Mouse (Mus musculus) heart, adult 9 months (tissue): ENCODE results near the gene Pole4.
"Not testable (repeated sequence)": the region's sequence is repeated elsewhere in the genome, so short reads cannot be mapped to it uniquely, and the experiment has no call there.

Experiments used
- DNase-seq, 2 experiments: peaks; one replicate each; pipeline ENCODE4 v3.0.0; 2022; ENCODE audit warnings: low spot score in 2 of 2

Pole4 gene

DNA sequence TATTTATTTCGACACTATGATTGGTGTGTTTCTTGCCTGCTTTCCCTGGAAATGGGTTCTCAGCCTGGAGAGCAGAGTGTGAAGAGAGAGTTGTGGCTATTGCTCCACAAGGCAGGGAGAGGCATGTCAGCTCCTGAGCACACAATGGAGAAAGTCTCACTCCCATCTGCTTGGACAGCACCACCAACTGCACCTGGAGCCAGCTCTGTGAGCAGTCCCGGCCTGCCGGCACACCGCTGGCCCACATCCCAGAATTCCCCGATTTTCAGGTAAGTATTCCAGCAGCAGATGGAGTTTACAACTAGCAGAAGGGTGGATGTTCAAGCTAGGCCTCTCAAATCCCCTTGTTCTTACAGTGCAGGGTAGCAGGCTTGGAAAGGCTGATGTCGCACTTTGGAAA, 10.1 kb upstream of the Pole4 start:
- DNase-seq, result no peak

DNA sequence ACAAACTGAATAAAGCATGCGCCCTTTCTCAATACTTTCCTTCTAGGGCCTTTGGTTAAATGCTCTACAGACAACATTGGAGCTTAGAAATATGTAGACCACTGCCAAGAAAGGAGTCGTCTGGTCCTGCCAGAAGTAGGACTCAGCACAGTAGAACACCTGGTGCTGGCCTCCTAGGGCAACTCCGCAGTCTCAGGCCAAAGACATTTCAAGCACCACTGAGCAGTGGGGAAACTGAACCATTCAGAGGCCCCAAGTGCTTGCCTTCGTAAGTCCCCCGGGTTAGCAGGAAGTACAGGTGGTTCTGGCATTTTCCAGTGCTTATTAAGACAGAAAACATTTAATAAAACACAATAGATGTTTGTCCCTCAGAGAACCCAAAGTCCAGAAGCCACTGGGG, 9.7 kb upstream of the Pole4 start:
- DNase-seq, result no peak

DNA sequence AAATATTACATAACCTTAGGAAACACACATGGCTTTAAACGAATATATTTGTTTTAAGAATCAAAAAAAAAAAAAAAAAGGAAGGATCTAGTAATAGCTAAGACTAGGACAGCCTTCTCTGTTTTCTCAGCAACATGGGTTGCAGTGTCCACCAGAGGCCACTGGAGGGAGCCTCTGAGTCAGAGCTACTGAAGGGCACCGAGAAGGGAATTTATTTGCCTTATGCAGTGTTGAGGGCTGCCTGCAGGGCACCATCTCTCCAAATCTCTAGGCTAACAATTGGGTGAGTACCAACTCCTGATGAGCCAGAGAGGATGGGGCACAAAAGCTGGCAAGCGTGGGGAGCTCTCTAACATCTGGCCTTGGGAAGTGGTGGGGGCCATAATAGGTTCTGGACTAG, 9.1 kb upstream of the Pole4 start:
- peak; percentile 12 to 56 for DNase-seq

DNA sequence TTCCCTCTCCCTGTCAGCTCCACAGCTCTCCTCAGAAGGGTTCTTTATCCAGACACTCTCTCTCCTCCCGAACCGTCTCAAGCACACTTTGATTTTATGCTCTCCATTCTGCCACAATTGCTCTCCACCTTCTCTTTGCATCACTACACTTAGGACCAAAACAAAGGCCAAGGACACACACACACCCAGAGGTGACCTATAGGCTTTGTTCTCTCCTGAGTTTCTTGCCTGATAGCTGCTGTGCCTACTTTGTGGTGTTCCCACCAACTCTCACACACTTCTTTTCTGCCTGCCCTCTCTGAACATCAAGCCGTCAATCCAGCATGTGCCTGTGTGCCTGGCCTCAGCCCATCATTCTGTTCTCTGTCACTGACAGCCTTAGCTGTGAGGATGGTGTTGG, 2.6 kb upstream of the Pole4 start:
- DNase-seq, result no peak

DNA sequence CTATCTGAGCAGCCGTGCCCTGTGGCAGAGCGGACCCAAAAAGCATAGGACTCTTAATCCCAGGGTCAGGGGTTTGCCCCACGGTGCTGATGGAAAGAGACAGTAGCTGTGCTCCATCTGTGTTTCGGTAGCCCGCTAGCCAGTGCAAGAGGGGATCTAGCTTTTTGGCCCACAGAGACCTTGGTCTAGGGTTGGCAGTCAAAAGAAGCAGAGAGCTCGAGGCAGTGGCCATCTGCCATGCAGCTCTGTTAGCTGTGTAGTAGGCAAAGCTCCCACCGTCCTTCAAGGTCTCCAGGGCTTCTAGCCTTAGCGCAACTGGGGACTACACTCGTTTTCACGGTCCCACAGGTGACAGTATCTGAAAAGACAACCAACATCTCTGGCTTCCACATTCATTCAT, 2.1 kb upstream of the Pole4 start:
- no peak for DNase-seq

DNA sequence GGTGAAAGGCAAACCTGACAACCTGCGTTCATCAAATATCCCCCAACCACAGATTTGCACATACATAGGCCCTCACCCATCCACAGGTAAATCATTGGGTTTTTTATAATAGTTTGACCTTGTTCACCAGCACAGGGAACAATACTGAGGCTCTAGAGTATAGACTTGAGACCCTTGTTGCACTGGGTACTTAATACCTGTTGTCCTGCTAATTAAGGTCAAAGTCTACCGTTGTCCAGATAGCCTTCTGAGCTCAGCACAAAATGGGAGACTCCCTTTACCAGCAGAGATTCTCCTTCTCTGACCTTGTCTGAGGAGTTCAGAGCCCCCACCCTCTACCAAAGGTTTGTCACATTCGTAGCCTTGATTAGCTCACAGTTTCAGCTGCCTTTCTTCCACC, 1.5 kb downstream of the Pole4 start:
- no peak for DNase-seq

DNA sequence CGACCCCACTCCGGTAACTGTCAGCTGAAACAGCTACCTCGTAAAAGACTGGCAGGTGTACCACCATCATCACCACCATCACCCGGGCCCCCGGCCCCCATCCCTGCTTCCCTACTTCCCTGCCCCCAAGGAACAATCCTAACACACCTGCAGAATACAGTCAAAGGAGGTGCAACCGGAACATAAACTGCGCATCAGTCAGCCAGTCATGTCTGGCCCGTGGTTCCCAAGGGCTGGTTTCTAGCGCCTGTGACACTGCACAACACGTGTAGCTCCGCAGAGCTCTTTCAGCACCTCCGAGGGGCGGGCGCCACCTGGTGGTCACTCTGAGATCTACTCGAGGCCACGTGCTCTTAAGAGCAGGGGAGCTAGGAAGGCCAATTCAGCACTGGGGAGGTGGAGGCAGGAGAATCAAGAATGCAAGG, 2.6 kb downstream of the Pole4 start:
- DNase-seq, result peak; percentile 50 to 63

DNA sequence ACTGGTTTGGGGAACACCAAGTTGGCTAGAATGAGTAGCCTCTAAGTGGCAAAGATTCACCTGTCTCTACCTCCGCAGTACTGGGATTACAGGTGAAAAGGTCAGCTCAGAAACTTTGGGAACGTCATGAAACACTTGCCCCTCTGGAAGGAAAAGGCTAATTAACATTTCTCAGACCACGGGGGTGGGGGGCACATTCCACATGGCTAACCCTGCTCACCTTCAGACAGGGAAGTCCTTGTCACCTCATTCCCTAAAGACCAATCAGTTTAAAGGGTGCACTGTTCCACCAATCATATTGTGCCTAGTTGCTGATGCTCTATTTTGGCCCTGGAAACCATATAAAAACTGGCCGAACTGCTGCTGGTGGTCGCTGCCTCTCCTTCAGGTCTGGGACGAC, 3.9 kb downstream of the Pole4 start:
- DNase-seq, result no peak

DNA sequence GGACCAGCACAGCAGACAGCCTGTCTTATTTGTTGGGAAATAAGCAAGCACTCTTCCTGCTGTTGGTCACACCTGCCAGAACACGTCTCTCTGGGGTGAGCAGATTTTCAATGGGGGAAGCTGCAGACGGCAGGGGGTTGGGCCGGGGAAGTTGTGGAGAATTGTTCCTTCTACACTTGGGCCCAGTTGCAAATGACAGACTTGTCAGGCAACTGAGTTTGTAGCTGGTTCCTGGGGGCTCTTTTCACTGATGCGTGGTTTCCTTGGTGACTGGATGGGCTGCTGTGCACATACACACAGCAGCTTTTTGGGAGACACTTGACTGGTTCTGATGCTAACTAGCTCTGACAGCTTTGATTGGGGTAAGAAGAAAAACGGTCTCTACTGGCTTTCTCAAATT, 5.3 kb downstream of the Pole4 start:
- no peak for DNase-seq

DNA sequence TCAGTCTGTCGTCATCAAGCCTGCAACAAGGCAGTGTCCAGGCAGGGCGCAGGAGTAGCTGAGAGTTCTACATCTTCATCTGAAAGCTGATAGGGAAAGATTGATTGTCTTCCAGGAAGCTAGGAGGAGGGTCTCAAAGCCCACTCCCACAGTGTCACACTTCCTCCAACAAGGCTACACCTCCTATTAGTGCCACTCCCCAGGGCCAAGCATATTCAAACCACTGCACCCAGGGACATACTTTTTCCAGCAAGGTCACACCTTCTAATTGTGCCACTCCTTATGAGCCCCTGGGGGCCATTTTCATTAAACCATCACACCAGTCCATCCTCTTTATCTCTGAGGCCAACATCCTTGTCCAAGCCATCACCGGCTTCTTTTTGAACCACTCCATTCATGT, 8.4 kb downstream of the Pole4 start:
- no peak for DNase-seq

DNA sequence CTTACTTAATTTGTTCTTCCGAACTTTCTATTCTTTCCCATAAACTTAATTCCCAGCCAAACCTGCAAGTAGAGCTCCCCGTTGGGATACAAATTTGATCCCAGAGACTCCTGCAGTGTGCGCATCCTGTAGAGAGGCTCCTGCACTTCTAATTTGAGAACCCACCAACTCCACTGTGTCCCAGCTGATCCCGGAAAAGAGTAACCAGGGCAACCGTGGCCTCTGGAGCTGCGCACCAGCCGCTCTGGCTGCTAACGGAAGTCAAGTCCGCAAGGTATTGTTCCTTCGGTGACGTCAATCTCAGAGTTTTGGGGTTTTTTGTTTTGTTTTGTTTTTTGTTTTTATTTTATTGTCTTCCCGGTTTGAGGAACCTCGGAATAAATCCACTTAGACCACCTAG, 10.5 kb downstream of the Pole4 start:
- DNase-seq, result no peak

DNA sequence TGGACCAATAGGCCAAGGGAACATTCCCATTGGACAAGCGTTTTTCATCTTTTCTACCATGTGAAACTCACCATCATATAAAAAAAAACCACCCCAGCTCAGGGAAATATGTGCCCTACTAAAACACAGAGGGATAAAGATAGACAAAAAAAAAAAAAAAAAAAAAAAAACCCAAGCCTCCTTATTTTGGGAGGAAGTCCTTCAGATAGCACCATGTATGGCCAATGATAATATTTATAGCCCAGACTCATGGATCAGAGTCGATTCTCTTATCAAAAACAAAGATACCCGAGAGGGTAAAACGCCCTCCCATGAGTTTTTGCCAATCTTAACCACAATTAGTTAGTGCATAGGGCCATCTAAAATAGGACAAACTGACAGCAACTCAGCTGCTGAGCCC, 15.7 kb downstream of the Pole4 start:
- no peak for DNase-seq

DNA sequence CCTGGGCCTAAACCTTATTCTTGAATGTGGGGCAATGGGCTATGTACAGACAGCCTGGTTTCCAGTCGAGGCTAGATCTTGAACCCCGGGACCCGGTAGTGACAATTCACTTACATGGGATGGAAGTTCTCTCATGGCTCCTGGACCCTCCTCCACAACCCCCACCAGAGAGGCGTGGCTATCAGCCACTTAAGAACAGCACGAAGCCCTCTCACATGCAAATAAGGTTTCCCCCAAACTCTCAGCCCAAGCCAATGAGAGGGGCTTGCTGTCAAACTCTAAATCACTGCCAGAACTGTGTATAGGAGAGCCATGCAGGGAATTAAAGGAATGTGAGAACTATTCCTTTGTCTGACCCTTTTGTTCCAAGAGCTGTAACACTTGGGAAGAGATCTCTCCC, 16.6 kb downstream of the Pole4 start:
- DNase-seq, result not testable (repeated sequence)

DNA sequence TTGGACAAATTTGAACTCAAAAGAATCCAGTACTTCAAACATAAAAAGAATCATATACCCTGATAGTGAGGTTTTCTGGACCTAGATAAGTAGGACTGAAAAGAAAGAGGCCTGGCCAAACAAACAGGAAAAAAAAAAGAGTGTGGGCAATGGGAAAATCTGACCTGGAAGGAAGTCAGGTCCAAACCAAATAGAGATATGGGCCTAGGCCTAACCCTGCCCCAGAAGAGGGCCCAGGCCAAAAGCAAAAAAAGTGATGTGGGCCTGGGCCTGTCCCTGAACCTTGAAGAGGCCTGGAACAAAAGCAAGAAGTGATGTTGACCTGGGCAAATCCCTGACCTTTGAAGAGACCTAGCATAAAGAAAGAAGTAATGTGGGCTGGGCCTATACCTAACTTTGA, 21.0 kb downstream of the Pole4 start:
- no peak for DNase-seq

DNA sequence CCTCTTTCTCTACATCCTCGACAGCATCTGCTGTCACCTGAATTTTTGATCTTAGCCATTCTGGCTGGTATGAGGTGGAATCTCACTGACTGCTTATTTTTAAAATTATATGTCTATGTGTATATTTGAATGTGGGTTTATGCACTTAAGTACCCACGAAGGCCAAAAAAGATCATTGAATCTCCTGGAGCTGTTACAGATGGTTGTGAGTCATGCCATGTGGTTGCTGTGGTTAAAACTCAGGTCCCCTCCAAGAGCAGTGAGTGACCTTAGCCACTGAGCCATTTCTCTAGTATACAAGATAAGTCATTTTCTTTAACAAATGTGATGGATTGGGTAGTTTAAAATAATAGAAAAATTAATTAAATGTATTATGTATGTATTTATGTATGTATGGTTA, 25.9 kb downstream of the Pole4 start:
- not testable (repeated sequence) for DNase-seq

DNA sequence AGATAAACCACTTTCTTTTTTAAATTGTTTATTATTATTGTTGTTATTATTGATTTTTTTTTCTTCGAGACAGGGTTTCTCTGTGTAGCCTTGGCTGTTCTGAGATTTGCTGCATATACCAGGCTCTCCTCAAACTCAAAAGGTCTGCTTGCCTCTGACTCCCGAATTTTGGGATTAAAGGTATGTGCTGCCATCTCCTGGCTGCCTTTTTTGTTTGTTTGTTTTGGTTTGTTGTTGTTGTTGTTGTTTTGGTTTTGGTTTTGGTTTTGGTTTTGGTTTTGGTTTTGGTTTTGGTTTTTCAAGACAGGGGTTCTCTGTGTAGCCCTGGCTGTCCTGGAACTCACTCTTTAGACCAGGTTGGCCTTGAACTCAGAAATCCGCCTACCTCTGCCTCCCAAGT, 27.5 kb downstream of the Pole4 start:
- not testable (repeated sequence) for DNase-seq

DNA sequence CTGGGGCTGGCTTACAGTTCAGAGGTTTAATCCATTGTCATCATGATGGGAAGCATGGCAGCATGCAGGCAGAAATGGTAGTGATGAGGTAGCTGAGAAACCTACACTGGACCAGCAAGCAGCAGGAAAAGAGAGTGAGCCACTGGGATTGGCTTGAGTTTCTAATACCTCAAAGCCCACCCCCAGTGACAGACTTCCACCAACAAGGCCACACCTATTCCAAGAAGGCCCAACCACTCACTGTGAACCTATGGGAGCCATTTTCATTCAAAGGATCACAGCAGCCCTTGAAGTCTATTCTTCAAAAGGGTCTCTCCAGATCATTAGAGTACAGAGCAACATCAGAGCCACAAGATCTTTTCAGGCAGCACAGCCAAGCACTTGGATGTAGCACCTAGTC, 38.7 kb downstream of the Pole4 start:
- DNase-seq, result no peak

DNA sequence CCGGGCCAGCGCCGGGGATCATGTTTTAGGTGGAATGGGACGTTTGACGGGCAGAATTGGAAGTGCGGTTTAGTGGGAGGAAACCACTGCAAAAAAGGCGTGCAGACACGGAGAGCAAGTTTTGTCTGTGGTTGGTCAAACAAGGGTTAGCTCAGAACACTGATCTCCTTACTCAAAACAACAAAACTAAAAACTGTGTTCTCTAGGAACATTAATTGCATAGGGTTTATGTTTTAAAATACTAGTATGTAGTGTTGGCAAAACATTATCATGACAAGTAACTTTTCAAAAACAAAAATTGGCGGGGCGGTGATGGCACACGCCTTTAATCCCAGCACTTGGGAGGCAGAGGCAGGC, 52.0 kb downstream of the Pole4 start:
- no peak for DNase-seq

DNA sequence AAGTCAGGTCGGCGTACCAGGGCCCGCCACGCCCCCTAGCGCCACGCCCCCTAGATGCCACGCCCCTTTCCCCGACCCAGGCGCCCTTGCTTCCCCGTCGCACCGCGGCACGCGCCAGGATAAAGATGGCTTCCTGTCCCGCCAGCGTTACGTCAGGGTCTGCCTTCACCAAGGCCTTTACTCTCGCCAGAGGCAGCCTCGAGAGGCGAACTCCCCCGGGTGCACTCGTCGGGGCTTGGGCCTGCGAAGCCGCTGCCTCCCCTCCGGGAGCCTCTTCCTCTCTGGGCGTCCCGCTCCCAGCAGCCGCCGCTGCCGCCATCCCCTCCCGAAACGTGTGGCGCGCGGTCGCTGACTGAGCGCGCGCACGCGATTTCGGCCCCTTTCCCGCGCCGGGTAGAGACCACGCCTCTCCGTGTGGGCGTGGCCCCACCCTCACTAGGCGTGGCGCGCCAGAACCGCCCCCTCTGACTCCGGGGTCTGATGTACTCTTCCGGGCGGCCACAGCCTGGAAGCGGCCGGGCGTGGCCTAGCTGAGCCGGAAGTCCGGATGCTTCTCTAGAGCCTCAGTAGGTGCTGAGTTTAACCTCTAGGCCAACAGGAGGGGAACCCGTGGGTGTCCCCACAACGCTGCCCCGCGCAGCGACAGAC, 52.5 kb downstream of the Pole4 start:
- DNase-seq, result peak; percentile 95 to 96

DNA sequence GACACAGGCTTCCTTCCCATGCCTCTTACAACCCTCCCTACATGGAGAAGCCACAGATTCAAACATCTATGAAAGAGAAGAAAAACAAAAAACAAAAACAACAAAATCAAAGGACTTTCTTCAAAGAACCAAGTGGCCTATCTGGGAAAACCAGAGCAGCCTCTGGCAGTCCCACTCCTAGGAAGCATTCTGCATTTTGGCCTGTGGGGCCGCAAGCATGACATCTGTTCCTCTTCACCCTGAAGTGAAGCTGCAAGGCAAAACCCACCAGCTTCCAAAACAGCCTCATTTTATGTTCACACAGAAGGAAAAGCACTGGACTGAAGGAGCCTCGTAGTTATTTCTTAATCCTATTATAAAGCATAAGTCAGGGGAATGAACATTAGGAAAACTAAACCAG, 56.1 kb downstream of the Pole4 start:
- DNase-seq, result no peak

DNA sequence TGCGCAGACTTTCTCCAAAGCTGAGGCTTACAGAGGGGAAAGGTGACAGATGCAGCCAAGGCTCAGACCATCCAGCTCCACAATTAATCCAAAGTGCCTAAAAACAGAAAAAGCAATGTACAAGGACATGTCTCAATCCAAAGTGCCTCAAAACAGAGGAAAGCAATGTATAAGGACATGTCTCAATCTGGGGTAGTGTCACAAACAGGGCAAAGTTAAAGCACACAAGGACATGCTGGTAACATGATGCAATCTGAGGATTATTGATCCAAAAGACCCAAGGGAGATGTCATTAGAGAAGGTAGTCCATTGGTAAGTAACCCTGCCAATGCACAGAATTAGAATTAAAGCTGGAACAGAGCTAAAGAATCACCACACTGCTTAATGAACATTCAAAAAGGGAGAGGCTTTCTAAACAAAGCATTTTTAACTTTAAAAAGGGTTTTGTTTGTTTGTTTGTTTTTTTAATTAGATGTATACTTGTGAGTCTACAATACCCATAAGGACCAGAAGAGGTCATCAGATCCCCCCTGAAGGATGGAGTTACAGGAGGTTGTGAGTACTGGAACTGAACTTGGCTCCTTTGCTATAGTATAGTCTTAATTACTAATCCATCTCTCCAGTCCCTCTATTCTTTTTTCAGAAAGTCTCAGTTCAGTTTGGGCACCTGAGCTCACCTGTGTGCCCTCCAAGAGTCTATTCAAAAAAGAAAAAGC, 57.1 kb downstream of the Pole4 start:
- DNase-seq, result no peak

DNA sequence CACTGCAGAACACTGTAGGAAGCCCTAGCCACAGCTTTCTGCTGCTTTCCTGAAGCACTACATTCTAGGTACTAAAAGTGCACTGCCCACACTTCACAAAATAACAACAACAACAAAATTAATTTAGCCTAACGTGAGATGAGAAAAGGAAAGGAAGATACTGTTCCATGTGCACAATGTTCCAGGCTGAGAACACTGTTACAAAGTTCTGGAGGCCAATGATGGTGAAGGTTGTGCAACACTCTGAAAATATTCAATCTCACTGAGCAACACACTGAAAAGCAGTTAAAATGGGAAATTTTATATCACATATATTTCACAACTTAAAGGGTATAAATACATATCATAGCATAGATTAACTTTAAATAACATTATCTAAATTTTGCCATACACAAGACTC, 58.2 kb downstream of the Pole4 start:
- DNase-seq, result no peak

DNA sequence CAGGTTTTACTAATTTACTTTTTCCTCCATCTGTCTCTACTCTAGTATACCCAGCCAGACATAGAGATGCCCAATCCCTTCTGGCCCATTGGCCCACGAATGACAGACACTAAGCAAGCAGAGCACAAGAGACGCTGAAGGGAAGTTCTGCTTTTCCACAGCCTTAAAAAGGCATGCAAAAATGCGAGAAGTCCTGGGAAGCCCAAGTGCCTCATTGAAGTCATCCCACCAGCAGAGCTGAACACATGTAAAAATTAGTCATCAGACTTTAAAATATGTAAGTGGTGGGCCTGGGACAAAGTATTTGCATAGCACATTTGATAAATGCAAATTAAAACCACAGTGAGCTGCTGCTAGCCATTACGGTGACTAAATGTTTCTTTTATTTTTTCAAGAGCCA, 65.1 kb downstream of the Pole4 start:
- no peak for DNase-seq

DNA sequence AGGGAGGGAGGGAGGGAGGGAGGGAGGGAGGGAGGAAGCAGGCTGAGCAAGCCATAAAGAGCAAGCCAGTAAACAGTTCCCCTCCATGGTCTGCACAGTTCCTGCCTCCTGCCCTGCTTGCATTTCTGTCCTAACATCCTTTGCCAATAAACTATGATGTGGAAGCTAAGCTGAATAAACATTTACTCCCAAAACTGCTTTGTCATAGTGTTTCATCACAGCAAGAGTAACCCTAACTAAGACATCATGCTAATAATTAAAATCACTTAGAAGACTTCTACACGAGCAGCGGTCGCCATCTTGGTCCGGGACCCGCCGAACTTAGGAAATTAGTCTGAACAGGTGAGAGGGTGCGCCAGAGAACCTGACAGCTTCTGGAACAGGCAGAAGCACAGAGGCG, 79.8 kb downstream of the Pole4 start:
- DNase-seq, result not testable (repeated sequence)
